Mouse (Mus musculus) hindbrain, embryonic 12.5 days (tissue): ENCODE measurements around the gene Olfr629. TPM values are rescaled to one million over a fixed set of nuclear protein-coding genes. Genes with fewer than 3 reads are reported as not detected.

Experiments
- ATAC-seq: fragments of 200-750 bp; cut with Nextera tagmentation; 2 replicates; pipeline ENCODE4 v1.8.0; 2017; ENCODE audit warnings: moderate TSS enrichment; ENCODE audit not compliant: low FRiP score
- H3K27ac ChIP-seq: fragments of 300-500 bp; sonication (generic); 2 replicates; pipeline ENCODE4 v1.5.1; 2016; ENCODE audit warnings: mild to moderate bottlenecking
- H3K27me3 ChIP-seq: fragments of 300-500 bp; sonication (generic); 2 replicates; pipeline ENCODE4 v1.6.1; 2016; ENCODE audit warnings: mild to moderate bottlenecking
- H3K36me3 ChIP-seq: fragments of 300-500 bp; sonication (generic); 2 replicates; pipeline ENCODE4 v1.6.1; 2016; ENCODE audit warnings: mild to moderate bottlenecking
- H3K4me1 ChIP-seq: fragments of 300-500 bp; sonication (generic); 2 replicates; pipeline ENCODE4 v1.6.1; 2016
- H3K4me2 ChIP-seq: fragments of 300-500 bp; sonication (generic); replicated peaks from 2 replicates; pipeline ENCODE4 v1.6.1; 2016; ENCODE audit warnings: mild to moderate bottlenecking
- H3K4me3 ChIP-seq: fragments of 300-500 bp; sonication (generic); 2 replicates; pipeline ENCODE4 v1.5.1; 2016; ENCODE audit warnings: mild to moderate bottlenecking
- H3K9ac ChIP-seq: fragments of 300-500 bp; sonication (generic); 2 replicates; pipeline ENCODE4 v1.6.1; 2016; ENCODE audit warnings: mild to moderate bottlenecking, moderate library complexity
- H3K9me3 ChIP-seq: fragments of 300-500 bp; sonication (generic); replicated peaks from 2 replicates; pipeline ENCODE4 v1.6.1; 2016; ENCODE audit warnings: mild to moderate bottlenecking
- WGBS: fragments of 180-500 bp; shearing (Covaris S2); methylation state at CpG from one replicate; pipeline ENCODE4 v1.1.7; 2016; 5-methylcytosine and 5-hydroxymethylcytosine counted together
- polyA plus RNA-seq: library from polyadenylated mRNA; unstranded; fragments of >200 nt; fragmentation: Nextera tagmentation; extraction: Ambion mirVana; gene quantifications from 2 replicates; pipeline ENCODE4 v1.2.1, GENCODE M21; 2016

Olfr629 gene
- polyA plus RNA-seq, 1 experiment from 2014 or later = not detected

GRCm38 (mm10) chr7:103699469-103699868 lies 45.3 kb downstream of the Olfr629 start:
- H3K9ac ChIP-seq = no peak overlapping the region
- no peaks in the 10 kb centered on the region for H3K9me3 ChIP-seq
- ATAC-seq = no peak
- no peak overlapping the region for H3K27ac ChIP-seq
- H3K36me3 ChIP-seq = no peaks in the 10 kb centered on the region
- no peaks in the 10 kb centered on the region for H3K4me1 ChIP-seq
- WGBS = 92% methylated on average over 4 of the region's 4 CpGs
- no peak overlapping the region for H3K4me2 ChIP-seq
- no peaks in the 10 kb centered on the region for H3K27me3 ChIP-seq
- no peak overlapping the region for H3K4me3 ChIP-seq

Other genes starting within 250 kb of the Olfr629 start
- not detected in 2 replicates for gene Olfr609, start 246.9 kb downstream of the Olfr629 start, polyA plus RNA-seq
- not detected in 2 replicates for gene Olfr610, start 232.8 kb downstream of the Olfr629 start, polyA plus RNA-seq
- not detected in 2 replicates for gene Olfr611, start 224.1 kb downstream of the Olfr629 start, polyA plus RNA-seq
- gene Olfr612, start 202.2 kb downstream of the Olfr629 start, polyA plus RNA-seq = not detected in 2 replicates
- gene Olfr613, start 196.9 kb downstream of the Olfr629 start, polyA plus RNA-seq = not detected in 2 replicates
- gene Olfr615, start 188.9 kb downstream of the Olfr629 start, polyA plus RNA-seq = not detected in 2 replicates
- not detected in 2 replicates for gene Olfr616, start 175.8 kb downstream of the Olfr629 start, polyA plus RNA-seq
- gene Olfr617, start 171.9 kb downstream of the Olfr629 start, polyA plus RNA-seq = not detected in 2 replicates
- not detected in 2 replicates for gene Olfr618, start 154.8 kb downstream of the Olfr629 start, polyA plus RNA-seq
- not detected in 2 replicates for gene Olfr619, start 144.4 kb downstream of the Olfr629 start, polyA plus RNA-seq
- not detected in 2 replicates for gene Olfr620, start 132.4 kb downstream of the Olfr629 start, polyA plus RNA-seq
- gene Olfr622, start 102.2 kb downstream of the Olfr629 start, polyA plus RNA-seq = not detected in 2 replicates
- not detected in 2 replicates for gene Olfr623, start 81.2 kb downstream of the Olfr629 start, polyA plus RNA-seq
- gene Olfr624, start 73.8 kb downstream of the Olfr629 start, polyA plus RNA-seq = 0.04 and 0.07 TPM in 2 replicates
- not detected in 2 replicates for gene Olfr625-ps1, start 62.2 kb downstream of the Olfr629 start, polyA plus RNA-seq
- not detected in 2 replicates for gene Olfr243, start 30.3 kb downstream of the Olfr629 start, polyA plus RNA-seq
- gene Olfr628, start 14.6 kb downstream of the Olfr629 start, polyA plus RNA-seq = not detected in 2 replicates
- not detected in 2 replicates for gene Olfr630, start 12.4 kb upstream of the Olfr629 start, polyA plus RNA-seq
- not detected in 2 replicates for gene Olfr69, start 26.7 kb upstream of the Olfr629 start, polyA plus RNA-seq
- not detected in 2 replicates for gene Olfr68, start 34.8 kb upstream of the Olfr629 start, polyA plus RNA-seq
- gene Olfr67, start 46.9 kb upstream of the Olfr629 start, polyA plus RNA-seq = not detected in 2 replicates
- 799 and 940 TPM in 2 replicates for gene Hbb-bt, start 69.1 kb upstream of the Olfr629 start, polyA plus RNA-seq
- 613 and 772 TPM in 2 replicates for gene Hbb-bs, start 83.2 kb upstream of the Olfr629 start, polyA plus RNA-seq
- gene Hbb-bh2, start 95.6 kb upstream of the Olfr629 start, polyA plus RNA-seq = not detected in 2 replicates
- gene Hbb-bh1, start 98.2 kb upstream of the Olfr629 start, polyA plus RNA-seq = 614 and 792 TPM in 2 replicates
- gene Hbb-y, start 108.3 kb upstream of the Olfr629 start, polyA plus RNA-seq = 8,282 and 10,510 TPM in 2 replicates
- not detected in 2 replicates for gene Olfr66, start 141.3 kb upstream of the Olfr629 start, polyA plus RNA-seq
- gene Olfr64, start 149.5 kb upstream of the Olfr629 start, polyA plus RNA-seq = not detected in 2 replicates
- gene Olfr65, start 158.5 kb upstream of the Olfr629 start, polyA plus RNA-seq = not detected in 2 replicates
- gene Olfr631, start 183.9 kb upstream of the Olfr629 start, polyA plus RNA-seq = not detected in 2 replicates
- not detected in 2 replicates for gene Olfr632, start 189.4 kb upstream of the Olfr629 start, polyA plus RNA-seq
- not detected in 2 replicates for gene Olfr633, start 199.5 kb upstream of the Olfr629 start, polyA plus RNA-seq
- not detected in 2 replicates for gene Olfr635, start 226.2 kb upstream of the Olfr629 start, polyA plus RNA-seq